Mouse (Mus musculus) urinary bladder, adult 2 months (tissue): ENCODE measurements around the gene Ceacam10. TPM values are rescaled to one million over a fixed set of nuclear protein-coding genes. Genes with fewer than 3 reads are reported as not detected.
"Not testable (repeated sequence)": the region's sequence is repeated elsewhere in the genome, so short reads cannot be mapped to it uniquely, and the experiment has no call there.

Source experiments
- DNase-seq: peaks from one replicate; pipeline ENCODE4 v3.0.0; 2022; ENCODE audit warnings: low spot score
- polyA plus RNA-seq: library from polyadenylated mRNA; depleted of rRNA; stranded (reverse); fragments of >200 nt; gene quantifications from 2 replicates; pipeline ENCODE4 v1.2.3, GENCODE M21; 2012; rRNA removed

The Ceacam10 gene
- not detected in 2 replicates for polyA plus RNA-seq

GRCm38 (mm10) chr7:24776918-24777317, at the start of gene Ceacam10:
Gene Ceacam10, plus strand, starts transcription at chr7:24777206.
- not testable (repeated sequence) for DNase-seq

- DNase-seq: no peak
Observed at GRCm38 (mm10) chr7:24735970-24736670, 40.9 kb upstream of the Ceacam10 start.

- no peak for DNase-seq
Observed at GRCm38 (mm10) chr7:24750695-24751094, 26.3 kb upstream of the Ceacam10 start.

- DNase-seq: no peak
Observed at GRCm38 (mm10) chr7:24751610-24752009, 25.4 kb upstream of the Ceacam10 start.

GRCm38 (mm10) chr7:24753476-24753875, 23.5 kb upstream of the Ceacam10 start:
- no peak for DNase-seq

GRCm38 (mm10) chr7:24758520-24758919, 18.5 kb upstream of the Ceacam10 start:
- no peak for DNase-seq

GRCm38 (mm10) chr7:24760211-24760610, 16.8 kb upstream of the Ceacam10 start, which contains the start of gene Cd177:
Gene Cd177, minus strand, starts transcription at chr7:24760311.
- no peak for DNase-seq

GRCm38 (mm10) chr7:24761161-24761560, 15.8 kb upstream of the Ceacam10 start:
- no peak for DNase-seq

GRCm38 (mm10) chr7:24762574-24762973, 14.4 kb upstream of the Ceacam10 start:
- no peak for DNase-seq

- DNase-seq: no peak
Observed at GRCm38 (mm10) chr7:24771361-24771760, 5.6 kb upstream of the Ceacam10 start.

GRCm38 (mm10) chr7:24773942-24774535, 3.0 kb upstream of the Ceacam10 start:
- no peak for DNase-seq

GRCm38 (mm10) chr7:24776145-24776544, 861 bp upstream of the Ceacam10 start:
- no peak for DNase-seq

GRCm38 (mm10) chr7:24797918-24798317, 20.9 kb downstream of the Ceacam10 start:
- no peak for DNase-seq

- no peak for DNase-seq
Observed at GRCm38 (mm10) chr7:24802149-24802767, 25.3 kb downstream of the Ceacam10 start.

- DNase-seq: no peak
Observed at GRCm38 (mm10) chr7:24804826-24805225, 27.8 kb downstream of the Ceacam10 start.

- DNase-seq: no peak
Observed at GRCm38 (mm10) chr7:24809041-24809440, 32.0 kb downstream of the Ceacam10 start.

GRCm38 (mm10) chr7:24817502-24817901, 40.5 kb downstream of the Ceacam10 start:
- DNase-seq: peak; percentile 48

GRCm38 (mm10) chr7:24824452-24824851, 47.4 kb downstream of the Ceacam10 start:
- no peak for DNase-seq

- no peak for DNase-seq
Observed at GRCm38 (mm10) chr7:24827181-24827580, 50.2 kb downstream of the Ceacam10 start.
